Mouse (Mus musculus) gastrocnemius, postnatal 4 days (tissue): ENCODE measurements around the gene Notch2. TPM values are rescaled to one million over a fixed set of nuclear protein-coding genes. Genes with fewer than 3 reads are reported as not detected.

Experiments
- DNase-seq, 2 experiments: peaks; one replicate each; pipeline ENCODE4 v3.0.0; 2021 to 2022; ENCODE audit warnings: low spot score in 2 of 2, mixed read lengths in 2 of 2
- total RNA-seq, 2 experiments: library from RNA; stranded (reverse); gene quantifications; 2 replicates each; pipeline ENCODE4 v1.2.3; 2021

Gene Notch2
- total RNA-seq, 2 experiments from 2014 or later = 63.4 to 63.7 TPM

- no peak for DNase-seq
Observed at GRCm38 (mm10) chr3:98069161-98069560, 55.8 kb downstream of the Notch2 start.

- no peak for DNase-seq
Observed at GRCm38 (mm10) chr3:98069856-98070255, 56.5 kb downstream of the Notch2 start.

- no peak for DNase-seq
Observed at GRCm38 (mm10) chr3:98072570-98072969, 59.2 kb downstream of the Notch2 start.

- no peak for DNase-seq
Observed at GRCm38 (mm10) chr3:98073545-98073944, 60.2 kb downstream of the Notch2 start.

GRCm38 (mm10) chr3:98074622-98075231, 61.4 kb downstream of the Notch2 start:
- DNase-seq = peak in 1 of 2 experiments; percentile 55

- DNase-seq = no peak
Observed at GRCm38 (mm10) chr3:98077866-98078265, 64.5 kb downstream of the Notch2 start.

GRCm38 (mm10) chr3:98078816-98079215, 65.5 kb downstream of the Notch2 start:
- no peak for DNase-seq

GRCm38 (mm10) chr3:98079601-98080215, 66.4 kb downstream of the Notch2 start:
- DNase-seq = no peak

- DNase-seq = no peak
Observed at GRCm38 (mm10) chr3:98080630-98081029, 67.3 kb downstream of the Notch2 start.

- no peak for DNase-seq
Observed at GRCm38 (mm10) chr3:98082188-98082587, 68.9 kb downstream of the Notch2 start.

- DNase-seq = no peak
Observed at GRCm38 (mm10) chr3:98082972-98083371, 69.6 kb downstream of the Notch2 start.

GRCm38 (mm10) chr3:98084061-98084655, 70.8 kb downstream of the Notch2 start:
- DNase-seq = no peak

GRCm38 (mm10) chr3:98084870-98085269, 71.5 kb downstream of the Notch2 start:
- no peak for DNase-seq

GRCm38 (mm10) chr3:98085812-98086268, 72.5 kb downstream of the Notch2 start:
- peak in 1 of 2 experiments; percentile 53 for DNase-seq

GRCm38 (mm10) chr3:98086441-98086840, 73.1 kb downstream of the Notch2 start:
- DNase-seq = no peak

GRCm38 (mm10) chr3:98086860-98087259, 73.5 kb downstream of the Notch2 start:
- no peak for DNase-seq

- DNase-seq = no peak
Observed at GRCm38 (mm10) chr3:98087551-98087950, 74.2 kb downstream of the Notch2 start.

GRCm38 (mm10) chr3:98089702-98090101, 76.4 kb downstream of the Notch2 start:
- no peak for DNase-seq

- no peak for DNase-seq
Observed at GRCm38 (mm10) chr3:98090129-98090528, 76.8 kb downstream of the Notch2 start.

- DNase-seq = no peak
Observed at GRCm38 (mm10) chr3:98092680-98093370, 79.5 kb downstream of the Notch2 start.

GRCm38 (mm10) chr3:98093954-98094353, 80.6 kb downstream of the Notch2 start:
- DNase-seq = no peak
